Mouse (Mus musculus): Measurements from ENCODE around the gene Tnn. TPM values are rescaled to one million over a fixed set of nuclear protein-coding genes. Genes with fewer than 3 reads are reported as not detected.

Tnn gene
- total RNA-seq, 2 experiments from 2014 or later: 0.10 TPM; not detected in 1

DNA sequence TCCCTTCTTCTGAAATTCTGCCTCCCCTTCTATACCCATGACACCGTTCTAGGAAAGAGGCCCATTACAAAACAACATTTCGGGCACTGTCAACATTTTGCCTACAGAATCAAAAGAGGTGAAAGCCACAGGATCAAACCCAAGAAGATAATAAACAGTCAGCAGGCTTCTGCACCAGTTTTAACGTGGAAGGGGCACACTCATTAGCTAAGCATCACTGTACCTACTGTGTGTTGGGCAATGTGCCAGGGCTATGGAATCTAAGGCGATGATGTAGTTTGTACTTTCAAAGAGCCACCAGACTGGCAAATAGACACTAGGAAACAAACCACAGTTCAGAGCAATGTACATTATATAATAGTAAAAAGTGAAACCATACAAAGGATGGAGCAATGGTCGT lies 107.4 kb downstream of the Tnn start:
- no peak for DNase-seq
- intact Hi-C loops (cut with DNase I): loop anchor here (5.0 kb wide), 1 partner anchor 124 kb away; no protein-coding TSS in a partner anchor

DNA sequence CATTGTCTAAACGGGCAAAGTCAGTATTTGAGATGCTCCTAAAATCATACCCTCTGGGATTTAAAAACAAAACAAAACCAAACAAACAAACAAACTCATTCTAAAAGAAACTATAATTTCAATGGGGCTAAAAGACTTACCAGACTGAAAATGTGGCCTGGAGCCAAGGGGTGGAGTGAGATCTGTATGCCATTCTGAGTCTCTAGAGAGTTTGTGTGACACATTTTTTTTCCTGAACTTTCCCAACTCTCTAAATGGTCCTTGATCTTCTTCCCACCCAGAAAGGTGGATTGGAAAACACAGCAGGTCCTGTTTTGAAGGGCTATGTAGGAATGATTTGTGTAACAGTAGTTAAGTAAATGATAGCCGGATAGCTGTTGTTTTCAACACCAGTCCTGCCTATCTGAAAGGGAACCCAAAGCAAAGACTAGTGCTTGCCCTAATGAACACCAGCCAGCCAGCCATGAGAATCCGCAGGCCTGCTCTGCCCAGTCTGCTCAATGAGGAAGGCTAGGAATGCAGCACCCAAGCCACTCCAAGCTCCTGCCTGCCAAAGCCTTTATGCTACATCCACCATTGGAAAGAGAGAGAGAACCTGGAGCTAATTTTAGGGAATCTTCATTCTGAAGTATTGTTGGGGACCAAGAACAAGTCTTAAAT lies 108.2 kb downstream of the Tnn start:
- DNase-seq: peak; percentile 50 to 58
- intact Hi-C loops (cut with DNase I): loop anchor here (5.0 kb wide), 1 partner anchor 123 kb away; no protein-coding TSS in a partner anchor

DNA sequence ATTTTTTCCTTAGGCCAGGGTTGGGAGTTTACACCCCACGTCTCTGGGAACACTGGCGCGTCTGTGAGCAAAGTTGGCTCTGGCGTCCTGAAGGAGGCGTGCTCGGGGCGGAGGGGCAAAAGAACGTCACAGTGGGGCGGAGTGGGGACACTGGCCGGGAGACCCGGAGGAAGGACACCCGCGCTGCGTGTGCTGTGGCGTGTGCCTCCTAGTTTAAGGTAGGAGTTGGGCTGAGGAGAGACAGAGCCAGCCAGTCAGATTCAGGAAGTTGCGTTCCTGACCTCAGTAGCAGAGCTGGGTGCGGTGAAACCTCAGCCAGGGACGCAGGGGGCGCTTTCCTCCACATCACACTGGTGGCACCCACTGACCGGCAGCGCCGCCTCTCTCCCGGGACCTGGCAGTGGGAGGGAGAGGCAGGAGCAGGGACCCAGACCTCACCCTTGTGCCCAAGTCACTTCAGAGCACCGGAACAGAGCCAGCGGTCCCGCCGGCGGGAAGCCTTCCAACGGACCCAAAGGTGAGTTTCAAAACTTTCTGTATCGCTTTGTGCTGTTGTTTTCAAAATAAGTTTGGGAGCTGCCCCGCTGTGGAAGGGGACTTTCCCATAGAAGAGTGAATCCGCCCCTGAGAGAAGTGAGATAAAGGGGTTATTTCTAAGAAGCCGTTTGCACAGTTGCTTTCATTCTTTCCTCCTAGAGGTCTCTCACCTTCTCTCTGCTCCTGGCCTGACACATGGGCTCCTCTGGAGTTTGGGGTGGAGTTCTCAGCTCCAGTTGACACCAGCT lies 109.0 kb downstream of the Tnn start, which contains the start of gene 4930523C07Rik:
Gene 4930523C07Rik (plus strand): TSS at position 146 of the 785 bp plus-strand sequence.
- intact Hi-C loops (cut with DNase I): loop anchor here (5.0 kb wide), 1 partner anchor 122 kb away; no protein-coding TSS in a partner anchor
- peak; percentile 85 to 87 for DNase-seq

DNA sequence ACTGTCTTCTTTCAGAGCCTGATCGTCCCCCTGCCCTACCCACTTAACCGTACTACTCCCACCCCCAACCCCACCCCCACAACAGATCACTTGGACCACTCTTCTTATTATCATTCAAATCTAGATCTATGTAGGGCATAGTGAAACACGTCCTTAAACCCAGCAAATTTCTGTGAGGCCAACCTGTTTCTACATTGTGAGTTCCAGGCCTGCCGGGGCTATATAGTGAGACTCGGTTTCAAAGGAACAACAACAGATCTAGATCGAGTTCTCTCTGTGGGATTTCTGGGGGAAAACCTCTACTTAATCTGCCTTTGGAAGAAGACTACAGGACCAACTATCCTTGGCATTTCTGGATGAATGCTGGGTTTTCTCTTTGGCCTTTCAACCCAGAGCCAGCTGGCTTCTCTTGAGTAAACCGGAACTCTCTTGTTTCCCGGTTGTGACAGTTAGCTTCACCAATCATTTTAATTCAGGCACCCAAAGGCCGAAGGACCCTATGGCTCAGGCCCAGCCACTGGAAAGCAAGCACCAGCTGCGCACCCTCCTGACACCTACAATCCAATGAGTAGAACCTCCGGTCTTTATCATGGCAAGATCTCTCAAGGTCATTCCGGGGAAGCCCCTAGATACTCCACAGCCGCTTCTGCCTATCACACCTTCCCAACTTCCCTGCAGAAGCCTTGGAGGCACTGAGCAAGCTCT lies 110.0 kb downstream of the Tnn start:
- intact Hi-C loops (cut with DNase I): no loop called here
- no peak for DNase-seq

DNA sequence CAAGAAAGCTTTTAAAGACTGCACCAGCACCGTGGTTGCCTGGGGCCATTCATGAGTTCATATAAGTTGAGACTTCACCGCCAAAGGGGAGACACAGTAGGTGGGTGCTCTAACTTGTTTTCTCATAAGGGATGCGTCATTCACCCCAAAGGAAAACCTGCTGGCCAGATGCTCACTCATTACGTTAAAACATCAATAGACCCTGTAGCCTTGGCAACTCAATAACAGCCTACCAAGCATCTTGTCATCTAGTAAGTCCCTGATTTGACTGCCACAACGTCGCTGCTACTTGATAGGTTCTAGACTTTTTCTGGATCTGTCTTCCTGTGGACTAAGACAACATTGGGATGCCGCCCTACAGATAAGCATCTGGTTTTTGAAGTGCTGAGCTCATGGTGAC lies 111.0 kb downstream of the Tnn start:
- no peak for DNase-seq
- intact Hi-C loops (cut with DNase I): no loop called here

DNA sequence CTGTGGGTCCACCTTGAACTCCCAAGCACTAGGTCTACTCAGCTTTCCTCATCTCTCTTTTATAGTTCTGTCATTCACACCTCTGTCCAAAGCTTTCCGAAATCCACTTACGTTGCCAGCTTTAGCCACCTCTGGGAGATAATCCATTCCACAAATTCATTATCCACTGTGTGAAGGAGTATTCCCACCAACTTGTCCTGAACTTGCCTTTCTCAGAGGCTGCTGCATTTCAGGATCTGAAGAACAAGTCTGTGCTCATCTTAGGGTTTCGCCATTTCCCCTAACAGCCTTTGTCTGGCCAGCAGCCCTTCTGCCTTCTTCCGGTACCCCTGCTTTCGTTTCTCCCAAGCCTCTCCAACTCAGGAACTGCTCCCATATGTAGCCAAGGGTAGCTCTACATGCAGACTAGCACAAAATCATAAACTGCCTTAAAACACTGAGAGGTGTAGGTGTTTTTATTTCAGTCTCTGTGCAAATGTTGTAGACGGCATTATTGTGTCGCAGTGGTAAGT lies 112.1 kb downstream of the Tnn start:
- intact Hi-C loops (cut with DNase I): no loop called here
- DNase-seq: no peak

DNA sequence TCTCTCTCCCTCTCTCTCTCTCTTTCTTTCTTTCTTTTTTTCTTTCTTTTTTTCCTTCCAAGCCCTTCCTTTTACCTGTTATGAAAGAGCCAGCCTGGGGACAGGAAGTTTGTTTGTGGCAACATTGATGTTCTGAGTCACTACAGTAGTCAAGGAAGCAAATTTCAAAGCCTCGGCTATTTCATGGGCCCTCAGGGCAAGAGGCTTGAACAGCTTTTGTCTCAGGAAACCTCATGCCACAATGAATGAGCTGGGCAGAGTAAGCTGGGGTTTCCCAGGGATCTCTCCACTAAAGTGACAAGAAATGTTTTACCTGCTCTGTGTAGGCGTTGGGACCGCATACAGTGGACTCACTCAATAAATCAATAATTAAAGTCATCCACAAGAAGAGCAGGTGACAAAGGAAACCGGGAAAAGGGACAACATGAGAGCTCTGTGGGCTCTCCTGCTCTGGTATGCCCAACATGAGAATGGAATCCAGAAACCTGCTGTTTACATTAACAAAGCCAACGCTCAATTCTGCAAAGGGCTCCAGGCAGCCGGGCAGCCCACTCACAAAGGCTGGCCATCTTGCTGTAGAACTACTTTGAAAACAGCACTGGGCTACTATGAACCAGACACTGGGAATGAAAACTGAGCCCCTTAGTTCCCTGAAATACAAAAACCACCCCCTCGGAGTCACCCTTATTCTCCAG lies 113.3 kb downstream of the Tnn start:
- intact Hi-C loops (cut with DNase I): no loop called here
- no peak for DNase-seq

DNA sequence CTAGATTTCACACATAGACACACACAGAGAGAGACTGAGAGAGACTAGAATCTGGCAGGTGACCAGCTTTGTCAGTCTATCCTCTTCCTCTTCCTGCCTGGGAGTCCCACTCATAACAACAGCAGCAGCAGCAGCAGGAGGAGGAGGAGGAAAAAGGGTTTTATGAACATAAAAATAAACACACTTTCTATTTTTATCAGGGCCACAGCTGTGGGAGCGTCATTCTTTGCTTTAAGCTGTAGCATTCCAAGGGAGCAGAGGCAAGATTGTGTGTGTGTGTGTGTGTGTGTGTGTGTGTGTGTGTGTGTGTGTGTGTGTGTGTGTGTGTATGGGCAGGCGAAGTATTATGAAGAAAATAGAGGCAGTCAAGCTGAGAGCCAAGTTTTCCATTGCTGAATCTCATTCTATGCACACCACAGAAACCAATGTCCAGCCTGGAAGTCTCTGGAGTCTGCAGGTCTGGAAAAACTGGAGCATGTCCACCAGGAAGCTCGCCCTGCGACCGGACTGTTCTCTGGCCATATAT lies 116.3 kb downstream of the Tnn start:
- intact Hi-C loops (cut with DNase I): no loop called here
- DNase-seq: peak; percentile 70 to 73

DNA sequence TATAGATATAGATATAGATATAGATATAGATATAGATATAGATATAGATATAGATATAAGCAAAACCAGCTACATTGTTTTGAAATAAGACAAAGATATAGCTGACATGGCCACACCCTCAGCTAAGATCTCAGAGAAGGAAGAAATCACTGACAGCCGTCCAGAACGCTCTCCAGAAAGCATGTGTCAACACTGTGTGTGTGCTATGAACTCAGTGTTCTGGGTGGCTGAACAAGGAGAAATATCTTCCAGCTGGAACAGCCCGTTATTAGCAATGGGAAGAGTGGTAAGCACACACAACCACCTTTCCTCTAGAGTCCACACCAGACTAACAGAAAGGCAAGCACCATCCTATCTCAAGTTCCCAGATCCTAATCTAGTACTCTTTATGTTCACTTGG lies 117.8 kb downstream of the Tnn start:
- intact Hi-C loops (cut with DNase I): no loop called here
- peak in 1 of 2 experiments; percentile 16 for DNase-seq

Other genes with a start within 250 kb of the Tnn start
- gene 4930523C07Rik, start 109.2 kb downstream of the Tnn start, total RNA-seq (2021): 10 to 100 TPM; 29.9 to 36.6 TPM
- 10 to 100 TPM; 96.6 to 98.2 TPM for gene Mrps14, start 41.6 kb upstream of the Tnn start, total RNA-seq (2021)
- 10 to 100 TPM; 60.5 to 62.1 TPM for gene Cacybp, start 59.3 kb upstream of the Tnn start, total RNA-seq (2021)